Mouse (Mus musculus): ENCODE results near the gene Slc16a9. TPM values are rescaled to one million over a fixed set of nuclear protein-coding genes. Genes with fewer than 3 reads are reported as not detected.

Slc16a9 gene
- polyA plus RNA-seq, 1 experiment from 2014 or later, result 6.7 TPM

DNA sequence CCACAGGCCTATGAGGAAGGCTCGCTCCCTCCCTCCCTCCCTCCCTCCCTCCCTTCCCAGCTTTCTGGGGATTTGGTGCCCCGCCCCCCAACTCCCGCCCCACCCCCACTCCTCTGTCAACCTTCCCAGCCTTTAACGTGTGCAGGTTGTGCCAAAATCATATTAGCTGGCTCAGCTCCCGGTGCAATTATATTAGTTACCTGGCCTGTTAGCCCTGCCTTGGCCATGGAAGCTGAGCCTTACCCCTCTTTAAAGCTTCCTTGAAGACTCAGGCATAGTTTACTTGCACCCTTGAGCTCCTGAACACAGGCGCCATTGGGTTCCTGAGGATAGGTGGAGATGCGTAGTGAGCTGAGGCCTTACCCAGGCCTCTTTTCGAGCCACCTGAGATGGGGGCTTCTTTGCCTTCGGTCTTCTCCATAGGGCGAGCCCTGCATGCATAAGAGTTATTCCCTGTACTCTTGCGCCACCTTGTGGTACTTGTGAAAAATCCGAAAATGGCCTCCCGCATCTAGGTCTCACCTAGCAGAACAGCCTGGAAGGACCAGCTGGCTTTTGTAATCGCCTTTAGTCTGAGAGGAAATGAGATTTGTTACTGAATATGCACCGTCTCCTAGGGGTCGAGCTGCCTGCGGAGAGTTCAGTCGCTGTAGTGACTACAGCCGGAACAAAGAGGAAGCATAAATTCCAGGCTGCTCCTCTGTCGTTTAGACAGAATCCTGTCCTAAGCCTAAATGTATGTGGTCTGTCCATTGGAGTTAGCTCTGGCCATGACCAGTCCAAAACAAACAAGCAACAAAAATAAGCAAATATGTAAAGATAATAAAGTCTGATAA lies 51.8 kb downstream of the Slc16a9 start:
- 7% methylated on average over 20 of the region's 20 CpGs for WGBS
- no peaks in the 10 kb centered on the region for H3K9me3 ChIP-seq (replicated peaks; ENCODE audit: low read length)
- H3K4me2 ChIP-seq (ENCODE audit: low read length), result peak overlapping the region; percentile 3; the same call in 1 of the 2 replicates

DNA sequence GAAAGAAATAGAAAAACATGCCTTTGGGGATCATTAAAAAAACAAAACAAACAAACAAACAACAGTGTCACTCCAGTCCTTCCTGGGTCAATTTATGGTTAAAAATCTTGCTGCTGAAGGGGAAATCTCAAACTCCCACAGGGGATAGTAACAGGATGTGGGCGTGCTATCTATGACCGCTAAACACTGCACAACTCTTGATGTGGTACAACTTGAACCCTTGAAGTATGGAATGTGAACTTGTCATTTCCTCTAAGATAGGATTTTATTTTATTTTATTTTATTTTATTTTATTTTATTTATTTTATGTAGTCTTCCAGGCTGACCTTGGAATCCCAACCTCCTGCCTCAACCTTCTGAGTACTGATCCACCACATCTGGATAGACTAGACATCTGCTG lies 54.2 kb downstream of the Slc16a9 start:
- 56% methylated on average over 2 of the region's 2 CpGs for WGBS
- Histone ChIP-seq H3K9ac (ENCODE audit: low read depth, low read length) (no peak overlapping the region), H3K4me1 (replicated peaks; ENCODE audit: insufficient read depth, low read length) (peaks cover 6% of the 10 kb centered on the region), H3K9me3 (replicated peaks; ENCODE audit: low read length) (no peaks in the 10 kb centered on the region), H3K27me3 (ENCODE audit: insufficient read depth, low read length) (no peaks in the 10 kb centered on the region), H3K27ac (no peak overlapping the region), H3K4me2 (ENCODE audit: low read length) (no peak overlapping the region), H3K4me3 (replicated peaks; ENCODE audit: low read depth, low read length) (no peak overlapping the region), H3K36me3 (ENCODE audit: insufficient read depth, low read length) (no peaks in the 10 kb centered on the region)
- DNase-seq (ENCODE audit: low spot score), result peak; percentile 66
- TF ChIP-seq CTCF (IDR thresholded peaks at IDR 0.05; ENCODE audit: low read depth), result no peak
- no peak for ATAC-seq (replicated peaks; ENCODE audit: low FRiP score, low read depth)

More for the DNA sequence above, 51.8 kb downstream of the Slc16a9 start:
- peak; percentile 46; the same call in 1 of the 2 replicates for ATAC-seq (replicated peaks; ENCODE audit: low FRiP score, low read depth)
- no peaks in the 10 kb centered on the region for H3K36me3 ChIP-seq (ENCODE audit: insufficient read depth, low read length)
- peak; percentile 95 for DNase-seq (ENCODE audit: low spot score)
- H3K27me3 ChIP-seq (ENCODE audit: insufficient read depth, low read length), result no peaks in the 10 kb centered on the region
- no peak overlapping the region for H3K9ac ChIP-seq (ENCODE audit: low read depth, low read length)
- peak; percentile 97 for TF ChIP-seq CTCF (IDR thresholded peaks at IDR 0.05; ENCODE audit: low read depth)
- no peak overlapping the region for H3K27ac ChIP-seq
- H3K4me3 ChIP-seq (replicated peaks; ENCODE audit: low read depth, low read length), result no peak overlapping the region
- H3K4me1 ChIP-seq (replicated peaks; ENCODE audit: insufficient read depth, low read length), result peaks cover 11% of the 10 kb centered on the region

DNA sequence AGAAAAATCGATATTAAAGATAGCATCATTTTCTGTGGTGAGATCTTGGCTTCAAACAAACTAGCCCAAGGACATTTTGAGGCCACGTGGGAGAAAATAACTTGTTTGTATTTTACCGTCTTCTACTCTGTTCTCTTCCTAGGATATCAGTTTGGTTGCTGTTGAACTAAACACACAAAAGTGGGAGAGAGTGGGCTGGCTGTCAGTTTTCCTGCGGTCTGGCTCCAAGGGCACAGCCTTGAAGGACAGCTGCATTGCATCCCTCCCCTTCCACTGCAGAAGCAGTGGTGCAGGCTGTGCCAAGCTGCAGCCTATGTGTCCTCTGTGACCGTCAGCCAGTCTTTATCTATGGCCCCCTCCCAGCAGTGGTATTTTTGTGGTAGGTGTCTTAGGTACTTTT lies 54.8 kb downstream of the Slc16a9 start:
- no peaks in the 10 kb centered on the region for H3K36me3 ChIP-seq (ENCODE audit: insufficient read depth, low read length)
- ATAC-seq (replicated peaks; ENCODE audit: low FRiP score, low read depth) (no peak), DNase-seq (ENCODE audit: low spot score) (no peak)
- TF ChIP-seq CTCF (IDR thresholded peaks at IDR 0.05; ENCODE audit: low read depth), result no peak
- H3K4me3 ChIP-seq (replicated peaks; ENCODE audit: low read depth, low read length), result no peak overlapping the region
- no peaks in the 10 kb centered on the region for H3K27me3 ChIP-seq (ENCODE audit: insufficient read depth, low read length)
- no peak overlapping the region for H3K9ac ChIP-seq (ENCODE audit: low read depth, low read length)
- H3K4me1 ChIP-seq (replicated peaks; ENCODE audit: insufficient read depth, low read length), result peaks cover 4% of the 10 kb centered on the region; the same call in 1 of the 2 replicates
- H3K4me2 ChIP-seq (ENCODE audit: low read length), result no peak overlapping the region
- no peaks in the 10 kb centered on the region for H3K9me3 ChIP-seq (replicated peaks; ENCODE audit: low read length)
- WGBS, result 39% methylated on average over 5 of the region's 5 CpGs
- H3K27ac ChIP-seq, result 0 out of 2 replicates have a peak overlapping the region, but pooled peaks have one; percentile 16

DNA sequence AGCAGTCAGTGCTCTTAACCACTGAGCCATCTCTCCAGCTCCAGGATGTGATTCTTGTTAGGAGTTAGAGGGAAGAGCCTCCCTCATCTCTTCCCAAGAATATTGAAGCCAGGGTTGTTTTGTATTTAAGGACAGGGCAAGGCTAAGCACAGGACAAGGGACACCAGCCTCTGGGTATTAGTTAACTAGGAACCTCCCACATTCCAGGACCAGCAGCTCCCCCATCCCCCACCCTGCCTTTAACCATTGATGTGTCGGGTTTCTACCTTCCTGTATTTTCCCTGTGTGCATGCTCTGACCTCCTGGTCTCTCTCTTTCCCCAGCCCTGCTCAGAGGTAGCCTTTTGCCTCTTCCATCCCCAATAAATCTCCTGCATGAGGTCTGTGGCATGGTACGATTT lies 56.3 kb downstream of the Slc16a9 start:
- H3K36me3 ChIP-seq (ENCODE audit: insufficient read depth, low read length), result no peaks in the 10 kb centered on the region
- no peaks in the 10 kb centered on the region for H3K9me3 ChIP-seq (replicated peaks; ENCODE audit: low read length)
- H3K27ac ChIP-seq, result peak overlapping the region; percentile 61; the same call in 1 of the 2 replicates
- DNase-seq (ENCODE audit: low spot score) (peak; percentile 67), ATAC-seq (replicated peaks; ENCODE audit: low FRiP score, low read depth) (peak; percentile 83)
- no peak for TF ChIP-seq CTCF (IDR thresholded peaks at IDR 0.05; ENCODE audit: low read depth)
- no peaks in the 10 kb centered on the region for H3K27me3 ChIP-seq (ENCODE audit: insufficient read depth, low read length)
- H3K4me3 ChIP-seq (replicated peaks; ENCODE audit: low read depth, low read length), result no peak overlapping the region
- 0 out of 2 replicates have a peak overlapping the region, but pooled peaks have one; percentile 6 for H3K4me2 ChIP-seq (ENCODE audit: low read length)
- 27% methylated on average over 2 of the region's 2 CpGs for WGBS
- no peak overlapping the region for H3K9ac ChIP-seq (ENCODE audit: low read depth, low read length)
- peaks cover 4% of the 10 kb centered on the region; the same call in 1 of the 2 replicates for H3K4me1 ChIP-seq (replicated peaks; ENCODE audit: insufficient read depth, low read length)

DNA sequence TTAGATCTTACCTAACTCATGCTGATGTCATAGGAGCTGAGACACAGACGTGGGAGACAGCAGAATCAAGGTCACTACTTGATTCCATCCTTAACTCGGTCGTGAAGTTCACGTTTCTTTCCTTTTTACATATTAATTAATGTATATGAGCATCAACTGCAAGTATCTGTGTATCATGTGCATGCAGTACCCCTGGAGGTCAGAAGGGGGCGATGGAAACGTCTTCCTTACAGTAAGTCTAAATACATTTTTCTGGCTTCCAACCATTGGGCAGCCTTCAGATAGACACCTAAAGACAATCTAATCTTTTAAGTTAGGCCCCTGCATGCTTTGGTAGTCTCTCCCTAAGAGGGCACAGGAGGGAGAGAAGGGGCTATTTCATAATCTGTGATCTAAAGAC lies 58.3 kb downstream of the Slc16a9 start:
- H3K9me3 ChIP-seq (replicated peaks; ENCODE audit: low read length), result no peaks in the 10 kb centered on the region
- TF ChIP-seq CTCF (IDR thresholded peaks at IDR 0.05; ENCODE audit: low read depth), result peak; percentile 53
- no peak overlapping the region for H3K9ac ChIP-seq (ENCODE audit: low read depth, low read length)
- DNase-seq (ENCODE audit: low spot score) (no peak), ATAC-seq (replicated peaks; ENCODE audit: low FRiP score, low read depth) (no peak)
- no peaks in the 10 kb centered on the region for H3K27me3 ChIP-seq (ENCODE audit: insufficient read depth, low read length)
- no peak overlapping the region for H3K4me2 ChIP-seq (ENCODE audit: low read length)
- H3K36me3 ChIP-seq (ENCODE audit: insufficient read depth, low read length), result no peaks in the 10 kb centered on the region
- 92% methylated on average over 6 of the region's 6 CpGs for WGBS
- H3K4me1 ChIP-seq (replicated peaks; ENCODE audit: insufficient read depth, low read length), result no peaks in the 10 kb centered on the region
- H3K4me3 ChIP-seq (replicated peaks; ENCODE audit: low read depth, low read length), result no peak overlapping the region
- H3K27ac ChIP-seq, result no peak overlapping the region

DNA sequence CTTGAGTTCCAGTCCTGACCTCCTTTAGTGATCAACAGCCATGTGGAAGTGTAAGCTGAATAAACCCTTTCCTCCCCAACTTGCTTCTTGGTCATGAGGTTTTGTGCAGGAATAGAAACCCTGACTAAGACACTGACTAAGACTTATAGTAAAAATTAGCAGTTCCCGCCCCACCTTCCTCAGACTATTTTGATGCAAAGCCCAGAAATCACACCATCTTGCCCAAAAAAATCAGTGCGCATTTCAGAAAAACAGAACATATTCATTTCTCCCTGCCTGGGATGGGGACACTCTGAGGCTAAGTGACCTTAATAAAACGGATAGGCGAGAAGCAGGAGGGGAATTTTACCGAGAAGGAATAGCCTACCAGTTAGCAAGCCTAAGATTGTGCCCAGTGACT lies 60.8 kb downstream of the Slc16a9 start:
- Histone ChIP-seq H3K27me3 (ENCODE audit: insufficient read depth, low read length) (no peaks in the 10 kb centered on the region), H3K4me3 (replicated peaks; ENCODE audit: low read depth, low read length) (no peak overlapping the region), H3K4me2 (ENCODE audit: low read length) (no peak overlapping the region), H3K9me3 (replicated peaks; ENCODE audit: low read length) (no peaks in the 10 kb centered on the region), H3K36me3 (ENCODE audit: insufficient read depth, low read length) (no peaks in the 10 kb centered on the region), H3K27ac (no peak overlapping the region), H3K9ac (ENCODE audit: low read depth, low read length) (no peak overlapping the region), H3K4me1 (replicated peaks; ENCODE audit: insufficient read depth, low read length) (no peaks in the 10 kb centered on the region)
- WGBS, result 74% methylated on average over 5 of the region's 5 CpGs
- no peak for DNase-seq (ENCODE audit: low spot score)
- TF ChIP-seq CTCF (IDR thresholded peaks at IDR 0.05; ENCODE audit: low read depth), result no peak
- ATAC-seq (replicated peaks; ENCODE audit: low FRiP score, low read depth), result no peak

Measured in kidney, postnatal 0 days (tissue).